Mouse (Mus musculus) v-Abl transformed pro-B cells (cell line): ENCODE data around the gene Exosc8.

Source experiments
- in situ Hi-C, 2 experiments: fragments of 400-800 bp; cut with MboI; formaldehyde crosslinking; loops; one replicate each; pipeline ENCODE4 v1.15.1; 2025; ENCODE audit not compliant: unreplicated experiment in 2 of 2

Gene Exosc8

GRCm38 (mm10) chr3:54689091-54689490 lies 46.1 kb downstream of the Exosc8 start:
- in situ Hi-C loops: loop anchor here (5.0 to 25.0 kb wide), 9 partner anchors 112 to 1164 kb away; partner anchors contain the start of genes Trpc4 (in 2 of the 2) and Ufm1 (in 1 of the 2)

DNA sequence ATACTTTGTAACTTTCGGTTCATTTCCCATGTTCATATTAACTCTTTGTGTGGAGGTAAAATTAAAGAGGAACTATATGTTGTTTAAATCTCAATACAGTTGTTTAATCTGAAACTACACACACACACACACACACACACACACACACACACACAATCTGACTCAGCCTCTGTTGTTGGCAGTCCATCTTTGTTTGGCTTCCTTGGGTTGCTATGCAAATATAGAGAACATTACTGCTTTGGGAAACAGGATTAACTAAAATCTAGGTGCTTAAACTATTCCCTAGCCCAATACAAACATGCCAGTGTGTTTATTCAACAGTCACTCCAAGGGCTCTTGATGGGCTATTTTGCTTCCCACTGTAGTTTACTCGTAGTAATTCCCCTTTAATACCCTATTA lies 47.9 kb downstream of the Exosc8 start:
- in situ Hi-C loops: loop anchor here (5.0 to 25.0 kb wide), 9 partner anchors 110 to 1162 kb away; partner anchors contain the start of genes Trpc4 (in 2 of the 2) and Ufm1 (in 1 of the 2)

GRCm38 (mm10) chr3:54685202-54685601 lies 50.0 kb downstream of the Exosc8 start:
- in situ Hi-C loops: loop anchor here (5.0 to 25.0 kb wide), 9 partner anchors 108 to 1160 kb away; partner anchors contain the start of genes Trpc4 (in 2 of the 2) and Ufm1 (in 1 of the 2)

GRCm38 (mm10) chr3:54681310-54682204 lies 53.6 kb downstream of the Exosc8 start:
- in situ Hi-C loops: loop anchor here (5.0 to 25.0 kb wide), 8 partner anchors 107 to 1157 kb away; partner anchors contain the start of genes Trpc4 (in 2 of the 2) and Ufm1 (in 1 of the 2)
